Mouse (Mus musculus) cerebellum, adult (tissue): ENCODE measurements around the gene Prpf18.

Source experiments
- ATAC-seq: cut with Nextera tagmentation; 2 replicates; pipeline ENCODE4 v1.9.2; 2017; ENCODE audit warnings: mild to moderate bottlenecking, moderate library complexity, mixed read lengths; ENCODE audit not compliant: insufficient number of reproducible peaks, low FRiP score, low TSS enrichment

The Prpf18 gene

GRCm38 (mm10) chr2:4579357-4580068 lies 72.4 kb downstream of the Prpf18 start:
- ATAC-seq: no peak

DNA sequence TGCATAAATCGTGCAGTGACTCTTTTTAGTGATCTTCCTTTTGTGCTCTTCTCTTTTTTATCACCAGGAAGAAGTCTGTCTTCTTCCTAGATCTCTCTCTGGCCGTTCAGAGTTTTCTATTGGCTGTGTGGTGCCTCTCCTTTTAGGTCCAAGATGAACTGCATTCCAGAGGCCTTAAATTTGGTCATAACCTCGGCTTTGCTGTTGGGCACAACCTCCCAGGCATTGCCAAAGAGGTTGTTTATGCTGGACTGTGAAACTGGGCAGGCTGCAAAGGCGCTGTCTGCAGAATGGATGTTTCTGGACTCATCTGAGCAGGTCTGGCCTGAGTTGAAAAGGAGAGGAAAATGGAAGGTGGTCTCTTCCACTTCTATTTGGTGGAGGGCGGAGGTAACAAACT lies 73.6 kb downstream of the Prpf18 start:
- ATAC-seq: no peak

DNA sequence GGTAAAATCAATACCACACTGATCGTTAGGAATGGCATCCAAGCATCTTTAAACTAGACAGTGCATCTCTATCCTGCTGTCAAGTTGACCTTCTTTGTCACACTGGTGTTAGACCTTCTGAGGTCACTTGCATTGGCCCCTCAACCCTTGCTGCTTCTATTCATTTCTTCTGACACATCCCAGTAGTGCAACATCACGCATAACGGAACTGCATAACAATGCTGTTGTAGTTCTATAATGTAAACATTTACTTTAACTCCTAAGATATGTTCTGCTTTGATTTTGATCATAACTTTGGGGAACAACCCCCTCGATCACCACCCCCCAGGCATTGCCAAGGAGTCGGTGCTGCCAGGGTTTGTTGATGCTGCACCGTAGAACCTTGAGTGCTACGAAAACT lies 75.9 kb downstream of the Prpf18 start:
- ATAC-seq: no peak

DNA sequence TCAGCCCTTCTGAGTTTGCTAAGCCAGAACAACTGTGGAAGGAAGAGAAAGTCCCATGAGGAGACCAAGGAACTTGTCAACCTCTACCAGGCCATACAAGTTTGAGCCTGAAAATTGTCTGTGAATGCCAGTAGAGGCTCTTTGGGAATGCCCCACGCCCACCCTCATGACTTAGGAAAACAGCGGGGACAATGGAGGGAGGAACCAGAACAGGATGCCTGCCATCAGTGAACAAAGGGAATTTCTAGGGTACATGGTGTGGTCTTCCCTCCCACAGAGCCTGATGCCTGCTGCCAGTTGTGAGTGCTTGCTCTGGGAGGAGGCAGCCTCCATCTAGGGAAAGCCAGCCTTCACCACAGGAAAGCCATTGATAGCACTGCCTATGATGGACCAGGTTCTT lies 76.8 kb downstream of the Prpf18 start:
- no peak for ATAC-seq

DNA sequence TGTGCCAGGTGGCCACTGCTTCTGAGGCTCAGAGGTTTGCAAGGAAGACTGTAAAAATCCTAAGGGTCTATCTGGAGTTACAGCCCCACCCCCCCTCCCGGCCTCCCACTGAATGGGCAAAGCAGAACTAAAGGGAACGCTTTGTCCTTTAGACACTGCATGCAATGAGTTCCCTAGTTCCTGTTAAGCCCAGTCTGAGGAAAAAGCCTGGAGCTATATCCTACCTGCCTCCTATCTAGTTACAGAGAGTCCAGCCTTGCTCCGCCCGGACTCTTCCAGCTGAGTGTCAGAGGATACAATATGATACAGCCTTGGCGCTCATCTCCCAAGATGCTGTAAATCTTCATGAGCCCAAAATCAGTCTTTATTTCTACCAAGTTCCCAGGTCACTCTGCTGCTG lies 77.7 kb downstream of the Prpf18 start:
- ATAC-seq: no peak

- no peak for ATAC-seq
Observed at GRCm38 (mm10) chr2:4573386-4573785, 78.5 kb downstream of the Prpf18 start.

GRCm38 (mm10) chr2:4572498-4573263 lies 79.2 kb downstream of the Prpf18 start:
- ATAC-seq: no peak
